10 mouse cellular contexts compared by ENCODE assay signal in genomic region chr3:100417772-100418311, GRCm38 (mm10).
A peak's percentile ranks its signal among the peaks of the same experiment; 100 is the strongest.
DNase-seq lines count a peak whose midpoint lies in the region; ATAC-seq lines count a peak whose summit lies in the region.
"Had no signal": no experiment of that assay in that cellular context is flagged by ENCODE, and none has a peak within 500 bp of the region (broad histone marks: within the 10 kb centered on the region; RNA-seq: fewer than 3 reads in every experiment).

No protein-coding gene starts in this region.

- peak overlapping the region; percentile 37 for H3K4me2 ChIP-seq in neural tube, embryonic 12.5 days (replicated peaks)
- H3K4me2 ChIP-seq in forebrain, embryonic 11.5 days (ENCODE audit: low read depth, low read length, severe bottlenecking), result peak overlapping the region; percentile 18; the same call in 1 of the 2 replicates
- H3K4me2 ChIP-seq in heart, embryonic 11.5 days, result no peak overlapping the region; the same call in 1 of the 2 replicates
- H3K4me2 ChIP-seq: liver, embryonic 13.5 days had no signal

- no peak for DNase-seq in neural tube, embryonic 10.5 days (ENCODE audit: extremely low spot score, low spot score)
- no peak for DNase-seq in forebrain, embryonic 11.5 days (ENCODE audit: low spot score)
- peak; percentile 19 for DNase-seq in kidney, postnatal 14 days
- peak; percentile 20 for DNase-seq in right cerebral cortex, postnatal 4 days
- DNase-seq in urinary bladder, postnatal 4 days (ENCODE audit: low spot score in 2 of 2), result no peak
- DNase-seq in layer of hippocampus, postnatal 36 days, result no peak
- DNase-seq: heart, postnatal 14 days; liver, embryonic 13.5 days had no signal

- no peak overlapping the region for H3K4me3 ChIP-seq in neural tube, embryonic 12.5 days
- no peak overlapping the region for H3K4me3 ChIP-seq in forebrain, embryonic 11.5 days (ENCODE audit: low read depth, low read length)
- no peak overlapping the region for H3K4me3 ChIP-seq in heart, embryonic 11.5 days (ENCODE audit: low read depth, low read length)
- H3K4me3 ChIP-seq: liver, embryonic 13.5 days had no signal

- WGBS in neural tube, embryonic 12.5 days, result 20% methylated on average over 10 of the region's 10 CpGs
- WGBS in forebrain, embryonic 11.5 days, result 8% methylated on average over 10 of the region's 10 CpGs
- 35% methylated on average over 10 of the region's 10 CpGs for WGBS in heart, embryonic 11.5 days (ENCODE audit: insufficient replicate concordance)

- no peak overlapping the region for H3K9ac ChIP-seq in neural tube, embryonic 12.5 days
- H3K9ac ChIP-seq in forebrain, embryonic 11.5 days (ENCODE audit: low read length), result no peak overlapping the region
- no peak overlapping the region for H3K9ac ChIP-seq in heart, embryonic 11.5 days (ENCODE audit: low read depth, low read length)
- H3K9ac ChIP-seq: liver, embryonic 13.5 days had no signal

- H3K27ac ChIP-seq in neural tube, embryonic 12.5 days, result no peak overlapping the region
- H3K27ac ChIP-seq in forebrain, embryonic 11.5 days (ENCODE audit: low read depth, low read length), result no peak overlapping the region
- H3K27ac ChIP-seq in heart, embryonic 11.5 days (ENCODE audit: low read depth, low read length), result no peak overlapping the region
- H3K27ac ChIP-seq: liver, embryonic 13.5 days had no signal

- no peaks in the 10 kb centered on the region for H3K9me3 ChIP-seq in neural tube, embryonic 12.5 days
- H3K9me3 ChIP-seq in forebrain, embryonic 11.5 days (ENCODE audit: control insufficient read depth, low read length), result no peaks in the 10 kb centered on the region
- H3K9me3 ChIP-seq in heart, embryonic 11.5 days (replicated peaks; ENCODE audit: control insufficient read depth, low read length), result no peaks in the 10 kb centered on the region
- H3K9me3 ChIP-seq: liver, embryonic 13.5 days had no signal

- no peaks in the 10 kb centered on the region for H3K27me3 ChIP-seq in neural tube, embryonic 12.5 days (replicated peaks)
- H3K27me3 ChIP-seq in forebrain, embryonic 11.5 days (ENCODE audit: control insufficient read depth, insufficient read depth, low read length), result no peaks in the 10 kb centered on the region; the same call in 1 of the 2 replicates
- H3K27me3 ChIP-seq in heart, embryonic 11.5 days (ENCODE audit: control insufficient read depth, insufficient read depth, low read length), result no peaks in the 10 kb centered on the region; the same call in 1 of the 2 replicates

- H3K36me3 ChIP-seq in neural tube, embryonic 12.5 days, result no peaks in the 10 kb centered on the region
- H3K36me3 ChIP-seq in forebrain, embryonic 11.5 days (ENCODE audit: control insufficient read depth, insufficient read depth, low read length), result no peaks in the 10 kb centered on the region
- H3K36me3 ChIP-seq in heart, embryonic 11.5 days (ENCODE audit: control insufficient read depth, insufficient read depth, low read length), result no peaks in the 10 kb centered on the region
- H3K36me3 ChIP-seq: liver, embryonic 13.5 days had no signal

- ATAC-seq in neural tube, embryonic 12.5 days (ENCODE audit: low FRiP score, low read depth), result peak; percentile 59
- ATAC-seq in forebrain, embryonic 11.5 days (replicated peaks; ENCODE audit: low FRiP score), result 0 out of 2 replicates have a peak, but pooled peaks have one; percentile 35
- no peak for ATAC-seq in heart, embryonic 11.5 days (replicated peaks; ENCODE audit: insufficient number of reproducible peaks, low FRiP score, low TSS enrichment)

- peaks cover 7% of the 10 kb centered on the region; the same call in 1 of the 2 replicates for H3K4me1 ChIP-seq in neural tube, embryonic 12.5 days
- peaks cover 10% of the 10 kb centered on the region; the same call in 1 of the 2 replicates for H3K4me1 ChIP-seq in forebrain, embryonic 11.5 days (replicated peaks; ENCODE audit: control insufficient read depth, insufficient read depth, low read length)
- H3K4me1 ChIP-seq in heart, embryonic 11.5 days (ENCODE audit: control insufficient read depth, insufficient read depth, low read length), result peaks cover 28% of the 10 kb centered on the region

Comparison
In these comparisons a context has a peak if more than half of its experiments do, and no peak if none do; other contexts are left out.
1. DNase-seq: peak in kidney, postnatal 14 days (single experiment) and right cerebral cortex, postnatal 4 days (single experiment); none in neural tube, embryonic 10.5 days (single experiment), forebrain, embryonic 11.5 days (single experiment), urinary bladder, postnatal 4 days (0 of 2) and layer of hippocampus, postnatal 36 days (0 of 2).